Comparison of ENCODE assay signal across 1 mouse cellular context in genomic region chr2:98667201-98667600, GRCm38 (mm10). TPM values are rescaled to one million over a fixed set of nuclear protein-coding genes. Genes with fewer than 3 reads are reported as not detected.
"Had no signal": no experiment of that assay in that cellular context is flagged by ENCODE, and none has a peak within 500 bp of the region (broad histone marks: within the 10 kb centered on the region; RNA-seq: fewer than 3 reads in every experiment).

Gene Gm10800 (minus strand): TSS chr2:98667301.

RNA-seq across cellular contexts. Expression of gene Gm10800, which starts in this region (rescaled TPM):
- polyA plus RNA-seq: liver, embryonic 11.5 days had no signal
